Mouse (Mus musculus): Measurements from ENCODE around the gene Runx2. TPM values are rescaled to one million over a fixed set of nuclear protein-coding genes. Genes with fewer than 3 reads are reported as not detected.

The Runx2 gene
- polyA plus RNA-seq, 1 experiment from 2014 or later, result 31.9 TPM

GRCm38 (mm10) chr17:44683026-44683425, 131.6 kb downstream of the Runx2 start:
- peaks cover 11% of the 10 kb centered on the region for H3K36me3 ChIP-seq
- H3K4me1 ChIP-seq, result peaks cover 13% of the 10 kb centered on the region; the same call in 1 of the 2 replicates
- H3K4me3 ChIP-seq, result no peak overlapping the region
- 0 out of 2 replicates have a peak, but pooled peaks have one; percentile 52 for ATAC-seq (ENCODE audit: insufficient number of reproducible peaks, insufficient read depth, low FRiP score, low TSS enrichment)
- 32% methylated on average over 9 of the region's 9 CpGs for WGBS
- H3K9ac ChIP-seq, result no peak overlapping the region
- no peak overlapping the region for H3K4me2 ChIP-seq (replicated peaks)
- H3K27me3 ChIP-seq, result no peaks in the 10 kb centered on the region
- H3K9me3 ChIP-seq, result peaks cover 2% of the 10 kb centered on the region; the same call in 1 of the 2 replicates
- H3K27ac ChIP-seq, result peak overlapping the region; percentile 18; the same call in 1 of the 2 replicates

- peaks cover 11% of the 10 kb centered on the region for H3K36me3 ChIP-seq
- no peak overlapping the region for H3K9ac ChIP-seq
- 0 out of 2 replicates have a peak overlapping the region, but pooled peaks have one; percentile 6 for H3K27ac ChIP-seq
- 66% methylated on average over 7 of the region's 7 CpGs for WGBS
- no peak overlapping the region for H3K4me3 ChIP-seq
- H3K27me3 ChIP-seq, result no peaks in the 10 kb centered on the region
- no peak overlapping the region for H3K4me2 ChIP-seq (replicated peaks)
- peaks cover 2% of the 10 kb centered on the region; the same call in 1 of the 2 replicates for H3K9me3 ChIP-seq
- H3K4me1 ChIP-seq, result peaks cover 9% of the 10 kb centered on the region; the same call in 1 of the 2 replicates
- ATAC-seq (ENCODE audit: insufficient number of reproducible peaks, insufficient read depth, low FRiP score, low TSS enrichment), result no peak
Observed at GRCm38 (mm10) chr17:44677782-44678181, 136.8 kb downstream of the Runx2 start.

GRCm38 (mm10) chr17:44672806-44673205, 141.8 kb downstream of the Runx2 start:
- H3K9me3 ChIP-seq, result no peaks in the 10 kb centered on the region
- no peak overlapping the region for H3K27ac ChIP-seq
- no peak overlapping the region for H3K9ac ChIP-seq
- H3K27me3 ChIP-seq, result no peaks in the 10 kb centered on the region
- H3K4me2 ChIP-seq (replicated peaks), result no peak overlapping the region
- 65% methylated on average over 7 of the region's 7 CpGs for WGBS
- H3K4me3 ChIP-seq, result no peak overlapping the region
- H3K36me3 ChIP-seq, result no peaks in the 10 kb centered on the region
- H3K4me1 ChIP-seq, result peaks cover 10% of the 10 kb centered on the region; the same call in 1 of the 2 replicates
- no peak for ATAC-seq (ENCODE audit: insufficient number of reproducible peaks, insufficient read depth, low FRiP score, low TSS enrichment)

- H3K27me3 ChIP-seq, result no peaks in the 10 kb centered on the region
- H3K9me3 ChIP-seq, result no peaks in the 10 kb centered on the region
- no peaks in the 10 kb centered on the region for H3K36me3 ChIP-seq
- H3K27ac ChIP-seq, result no peak overlapping the region
- no peak overlapping the region for H3K4me2 ChIP-seq (replicated peaks)
- 84% methylated on average over 16 of the region's 16 CpGs for WGBS
- no peak overlapping the region for H3K9ac ChIP-seq
- peaks cover 8% of the 10 kb centered on the region; the same call in 1 of the 2 replicates for H3K4me1 ChIP-seq
- H3K4me3 ChIP-seq, result no peak overlapping the region
- no peak for ATAC-seq (ENCODE audit: insufficient number of reproducible peaks, insufficient read depth, low FRiP score, low TSS enrichment)
Observed at GRCm38 (mm10) chr17:44671946-44672692, 142.5 kb downstream of the Runx2 start.

GRCm38 (mm10) chr17:44669985-44670384, 144.6 kb downstream of the Runx2 start:
- H3K27me3 ChIP-seq, result no peaks in the 10 kb centered on the region
- no peak for ATAC-seq (ENCODE audit: insufficient number of reproducible peaks, insufficient read depth, low FRiP score, low TSS enrichment)
- H3K4me1 ChIP-seq, result peaks cover 8% of the 10 kb centered on the region; the same call in 1 of the 2 replicates
- H3K9me3 ChIP-seq, result no peaks in the 10 kb centered on the region
- no peak overlapping the region for H3K4me3 ChIP-seq
- 49% methylated on average over 11 of the region's 11 CpGs for WGBS
- no peak overlapping the region for H3K27ac ChIP-seq
- no peak overlapping the region for H3K4me2 ChIP-seq (replicated peaks)
- no peaks in the 10 kb centered on the region for H3K36me3 ChIP-seq
- no peak overlapping the region for H3K9ac ChIP-seq

GRCm38 (mm10) chr17:44667346-44667745, 147.3 kb downstream of the Runx2 start:
- H3K9ac ChIP-seq, result no peak overlapping the region
- WGBS, result 76% methylated on average over 5 of the region's 5 CpGs
- H3K4me2 ChIP-seq (replicated peaks), result no peak overlapping the region
- ATAC-seq (ENCODE audit: insufficient number of reproducible peaks, insufficient read depth, low FRiP score, low TSS enrichment), result no peak
- H3K36me3 ChIP-seq, result no peaks in the 10 kb centered on the region
- H3K4me3 ChIP-seq, result no peak overlapping the region
- H3K4me1 ChIP-seq, result peaks cover 8% of the 10 kb centered on the region; the same call in 1 of the 2 replicates
- no peak overlapping the region for H3K27ac ChIP-seq
- H3K9me3 ChIP-seq, result no peaks in the 10 kb centered on the region
- no peaks in the 10 kb centered on the region for H3K27me3 ChIP-seq

GRCm38 (mm10) chr17:44663872-44664271, 150.7 kb downstream of the Runx2 start:
- no peak overlapping the region for H3K9ac ChIP-seq
- no peak overlapping the region for H3K4me3 ChIP-seq
- no peaks in the 10 kb centered on the region for H3K9me3 ChIP-seq
- no peaks in the 10 kb centered on the region for H3K36me3 ChIP-seq
- no peak for ATAC-seq (ENCODE audit: insufficient number of reproducible peaks, insufficient read depth, low FRiP score, low TSS enrichment)
- 0 out of 2 replicates have a peak, but pooled peaks cover 3% of the 10 kb centered on the region for H3K4me1 ChIP-seq
- H3K4me2 ChIP-seq (replicated peaks), result no peak overlapping the region
- no peak overlapping the region for H3K27ac ChIP-seq
- 85% methylated on average over 7 of the region's 7 CpGs for WGBS
- H3K27me3 ChIP-seq, result no peaks in the 10 kb centered on the region

- H3K4me3 ChIP-seq, result no peak overlapping the region
- 0 out of 2 replicates have a peak, but pooled peaks cover 6% of the 10 kb centered on the region for H3K4me1 ChIP-seq
- no peaks in the 10 kb centered on the region for H3K9me3 ChIP-seq
- 60% methylated on average over 1 of the region's 1 CpGs for WGBS
- ATAC-seq (ENCODE audit: insufficient number of reproducible peaks, insufficient read depth, low FRiP score, low TSS enrichment), result no peak
- H3K4me2 ChIP-seq (replicated peaks), result no peak overlapping the region
- no peak overlapping the region for H3K27ac ChIP-seq
- H3K36me3 ChIP-seq, result no peaks in the 10 kb centered on the region
- no peaks in the 10 kb centered on the region for H3K27me3 ChIP-seq
- H3K9ac ChIP-seq, result no peak overlapping the region
Observed at GRCm38 (mm10) chr17:44663208-44663607, 151.4 kb downstream of the Runx2 start.

- ATAC-seq (ENCODE audit: insufficient number of reproducible peaks, insufficient read depth, low FRiP score, low TSS enrichment), result no peak
- Histone ChIP-seq H3K9me3 (no peaks in the 10 kb centered on the region), H3K4me1 (0 out of 2 replicates have a peak, but pooled peaks cover 6% of the 10 kb centered on the region), H3K9ac (no peak overlapping the region), H3K4me3 (no peak overlapping the region), H3K27ac (no peak overlapping the region), H3K36me3 (no peaks in the 10 kb centered on the region), H3K4me2 (replicated peaks) (no peak overlapping the region), H3K27me3 (no peaks in the 10 kb centered on the region)
- WGBS, result 86% methylated on average over 6 of the region's 6 CpGs
Observed at GRCm38 (mm10) chr17:44662080-44662706, 152.4 kb downstream of the Runx2 start.

- no peaks in the 10 kb centered on the region for H3K9me3 ChIP-seq
- 69% methylated on average over 7 of the region's 7 CpGs for WGBS
- ATAC-seq (ENCODE audit: insufficient number of reproducible peaks, insufficient read depth, low FRiP score, low TSS enrichment), result no peak
- H3K27me3 ChIP-seq, result no peaks in the 10 kb centered on the region
- H3K4me1 ChIP-seq, result 0 out of 2 replicates have a peak, but pooled peaks cover 6% of the 10 kb centered on the region
- H3K27ac ChIP-seq, result no peak overlapping the region
- H3K9ac ChIP-seq, result no peak overlapping the region
- no peak overlapping the region for H3K4me3 ChIP-seq
- H3K4me2 ChIP-seq (replicated peaks), result no peak overlapping the region
- no peaks in the 10 kb centered on the region for H3K36me3 ChIP-seq
Observed at GRCm38 (mm10) chr17:44660121-44660806, 154.3 kb downstream of the Runx2 start.

- Histone ChIP-seq H3K36me3 (no peaks in the 10 kb centered on the region), H3K4me1 (0 out of 2 replicates have a peak, but pooled peaks cover 2% of the 10 kb centered on the region), H3K27me3 (no peaks in the 10 kb centered on the region), H3K9ac (no peak overlapping the region), H3K27ac (no peak overlapping the region), H3K9me3 (no peaks in the 10 kb centered on the region), H3K4me3 (no peak overlapping the region), H3K4me2 (replicated peaks) (no peak overlapping the region)
- WGBS, result 77% methylated on average over 4 of the region's 4 CpGs
- ATAC-seq (ENCODE audit: insufficient number of reproducible peaks, insufficient read depth, low FRiP score, low TSS enrichment), result no peak
Observed at GRCm38 (mm10) chr17:44654503-44654902, 160.1 kb downstream of the Runx2 start.

Data from embryonic facial prominence, embryonic 12.5 days (tissue).